Mouse (Mus musculus): Measurements from ENCODE around the gene Ube2n.

The Ube2n gene

GRCm38 (mm10) chr10:95514656-95515292 is at the start of gene Ube2n:
Ube2n (plus strand) TSS chr10:95515145.
- peak; percentile 89 for DNase-seq (ENCODE audit: low read depth)

GRCm38 (mm10) chr10:95465485-95465896 is 49.5 kb upstream of the Ube2n start:
- no peak for DNase-seq (ENCODE audit: low read depth)

- no peak for DNase-seq (ENCODE audit: low read depth)
These were observed 46.1 kb upstream of the Ube2n start for GRCm38 (mm10) chr10:95468894-95469293.

GRCm38 (mm10) chr10:95471186-95471585 is 43.8 kb upstream of the Ube2n start:
- no peak for DNase-seq (ENCODE audit: low read depth)

GRCm38 (mm10) chr10:95471889-95472547 is 42.9 kb upstream of the Ube2n start:
- no peak for DNase-seq (ENCODE audit: low read depth)

GRCm38 (mm10) chr10:95475923-95476322 is 39.0 kb upstream of the Ube2n start:
- DNase-seq (ENCODE audit: low read depth): peak; percentile 77

- no peak for DNase-seq (ENCODE audit: low read depth)
These were observed 37.4 kb upstream of the Ube2n start for GRCm38 (mm10) chr10:95477516-95477915.

- no peak for DNase-seq (ENCODE audit: low read depth)
These were observed 25.3 kb upstream of the Ube2n start for GRCm38 (mm10) chr10:95489653-95490052.

GRCm38 (mm10) chr10:95494268-95494667 is 20.7 kb upstream of the Ube2n start:
- DNase-seq (ENCODE audit: low read depth): no peak

GRCm38 (mm10) chr10:95501033-95501432 is 13.9 kb upstream of the Ube2n start:
- no peak for DNase-seq (ENCODE audit: low read depth)

- peak; percentile 64 for DNase-seq (ENCODE audit: low read depth)
These were observed 13.4 kb upstream of the Ube2n start, which contains the start of gene Mrpl42 for GRCm38 (mm10) chr10:95501463-95502081. Mrpl42 (minus strand) TSS chr10:95501940.

GRCm38 (mm10) chr10:95503443-95504235 is 11.3 kb upstream of the Ube2n start:
- DNase-seq (ENCODE audit: low read depth): no peak

- DNase-seq (ENCODE audit: low read depth): no peak
These were observed 10.6 kb upstream of the Ube2n start for GRCm38 (mm10) chr10:95504341-95504740.

- no peak for DNase-seq (ENCODE audit: low read depth)
These were observed 6.8 kb upstream of the Ube2n start for GRCm38 (mm10) chr10:95508126-95508525.

- DNase-seq (ENCODE audit: low read depth): no peak
These were observed 6.2 kb upstream of the Ube2n start for GRCm38 (mm10) chr10:95508793-95509192.

GRCm38 (mm10) chr10:95509263-95509662 is 5.7 kb upstream of the Ube2n start:
- no peak for DNase-seq (ENCODE audit: low read depth)

GRCm38 (mm10) chr10:95512635-95513034 is 2.3 kb upstream of the Ube2n start:
- no peak for DNase-seq (ENCODE audit: low read depth)

- no peak for DNase-seq (ENCODE audit: low read depth)
These were observed 983 bp upstream of the Ube2n start for GRCm38 (mm10) chr10:95513768-95514556.

GRCm38 (mm10) chr10:95515293-95515931 is 467 bp downstream of the Ube2n start:
- DNase-seq (ENCODE audit: low read depth): no peak

- DNase-seq (ENCODE audit: low read depth): no peak
These were observed 2.7 kb downstream of the Ube2n start for GRCm38 (mm10) chr10:95517656-95518055.

GRCm38 (mm10) chr10:95525037-95525675 is 10.2 kb downstream of the Ube2n start:
- no peak for DNase-seq (ENCODE audit: low read depth)

Measured in c-Kit-positive CD71-negative TER-119-negative erythroid progenitor cells, embryonic 14.5 days (primary cell).